ENCODE assay signal across 19 mouse cellular contexts in the genomic region with DNA sequence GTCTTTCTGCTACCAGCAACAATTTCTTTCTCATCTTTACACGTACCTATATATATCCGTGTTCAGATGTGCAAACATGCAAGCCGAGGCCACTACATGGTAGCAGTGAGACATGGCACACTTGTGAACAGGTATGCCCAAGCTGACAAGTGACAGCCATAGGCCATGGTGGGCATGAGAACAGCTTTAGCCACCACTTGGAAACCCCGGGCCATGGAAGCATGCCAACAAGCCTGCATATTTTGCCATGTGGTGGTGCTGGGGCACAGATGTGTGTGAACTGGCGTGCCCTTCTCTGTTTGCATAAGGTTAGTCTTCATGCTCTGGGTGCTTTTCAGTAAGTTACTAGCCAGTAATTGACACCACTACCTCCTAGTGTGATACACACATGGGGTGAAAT.
DNase-seq lines count a peak whose midpoint lies in the region; ATAC-seq lines count a peak whose summit lies in the region.
"Had no signal": no experiment of that assay in that cellular context is flagged by ENCODE, and none has a peak within 500 bp of the region (broad histone marks: within the 10 kb centered on the region; RNA-seq: fewer than 3 reads in every experiment).

No protein-coding gene starts in this region.

- WGBS in kidney, embryonic 14.5 days, result 92% methylated on average over 5 of the region's 5 CpGs
- WGBS in hindbrain, embryonic 11.5 days, result 91% methylated on average over 5 of the region's 5 CpGs

- no peak overlapping the region for H3K27ac ChIP-seq in kidney, embryonic 14.5 days (ENCODE audit: low read depth, low read length)
- no peak overlapping the region for H3K27ac ChIP-seq in hindbrain, embryonic 11.5 days (ENCODE audit: low read depth, low read length)
- H3K27ac ChIP-seq: embryonic facial prominence, embryonic 10.5 days; embryonic facial prominence, embryonic 12.5 days; forebrain, embryonic 13.5 days had no signal

- no peak overlapping the region for H3K4me3 ChIP-seq in kidney, embryonic 14.5 days (ENCODE audit: low read length)
- H3K4me3 ChIP-seq in hindbrain, embryonic 11.5 days (ENCODE audit: low read depth, low read length), result no peak overlapping the region
- H3K4me3 ChIP-seq: embryonic facial prominence, embryonic 10.5 days; embryonic facial prominence, embryonic 12.5 days; forebrain, embryonic 13.5 days had no signal

- H3K4me1 ChIP-seq in kidney, embryonic 14.5 days (ENCODE audit: control insufficient read depth, insufficient read depth, low read length), result no peaks in the 10 kb centered on the region
- H3K4me1 ChIP-seq in hindbrain, embryonic 11.5 days (replicated peaks; ENCODE audit: control insufficient read depth, insufficient read depth, low read length), result no peaks in the 10 kb centered on the region
- H3K4me1 ChIP-seq: embryonic facial prominence, embryonic 10.5 days; embryonic facial prominence, embryonic 12.5 days; forebrain, embryonic 13.5 days had no signal

- intact Hi-C loops in left cerebral cortex, postnatal 4 days (cut with DNase I), result no loop called here

- H3K9me3 ChIP-seq in kidney, embryonic 14.5 days (ENCODE audit: control insufficient read depth, low read length), result no peaks in the 10 kb centered on the region
- H3K9me3 ChIP-seq in hindbrain, embryonic 11.5 days (ENCODE audit: control insufficient read depth, low read length), result no peaks in the 10 kb centered on the region
- H3K9me3 ChIP-seq: embryonic facial prominence, embryonic 10.5 days; embryonic facial prominence, embryonic 12.5 days; forebrain, embryonic 13.5 days had no signal

- DNase-seq in cerebellum, postnatal 14 days, result peak; percentile 19 to 53
- peak; percentile 3 for DNase-seq in kidney, postnatal 14 days
- peak; percentile 56 for DNase-seq in left cerebral cortex, postnatal 4 days
- no peak for DNase-seq in left cerebral cortex, adult 11 months (ENCODE audit: low spot score)
- DNase-seq in hindbrain, embryonic 11.5 days (ENCODE audit: low spot score), result no peak
- DNase-seq: adrenal gland, adult 2 months; adrenal gland, postnatal 10 days; adrenal gland, postnatal 25 days; cerebellum, adult 11 months; cerebellum, adult 18-20 months; cerebellum, adult 9-10 months; cerebellum, postnatal 25 days had no signal

- H3K4me2 ChIP-seq in kidney, embryonic 14.5 days (replicated peaks; ENCODE audit: low read depth, low read length), result no peak overlapping the region
- no peak overlapping the region for H3K4me2 ChIP-seq in hindbrain, embryonic 11.5 days (replicated peaks; ENCODE audit: low read depth, low read length)
- H3K4me2 ChIP-seq: embryonic facial prominence, embryonic 12.5 days; forebrain, embryonic 13.5 days had no signal

- H3K27me3 ChIP-seq in kidney, embryonic 14.5 days (ENCODE audit: control insufficient read depth, insufficient read depth, low read length), result no peaks in the 10 kb centered on the region
- H3K27me3 ChIP-seq in hindbrain, embryonic 11.5 days (ENCODE audit: control insufficient read depth, insufficient read depth, low read length), result no peaks in the 10 kb centered on the region
- H3K27me3 ChIP-seq: embryonic facial prominence, embryonic 12.5 days; forebrain, embryonic 13.5 days had no signal

- no peaks in the 10 kb centered on the region for H3K36me3 ChIP-seq in kidney, embryonic 14.5 days (ENCODE audit: control insufficient read depth, insufficient read depth, low read length)
- H3K36me3 ChIP-seq in hindbrain, embryonic 11.5 days (ENCODE audit: control insufficient read depth, insufficient read depth, low read length), result no peaks in the 10 kb centered on the region
- H3K36me3 ChIP-seq: embryonic facial prominence, embryonic 10.5 days; embryonic facial prominence, embryonic 12.5 days had no signal

- no peak for ATAC-seq in cerebellum, adult (ENCODE audit: insufficient number of reproducible peaks, low FRiP score, low TSS enrichment)
- ATAC-seq in kidney, embryonic 14.5 days (ENCODE audit: low FRiP score, low TSS enrichment), result no peak
- ATAC-seq in monocyte, adult 5-6 weeks (replicated peaks; ENCODE audit: insufficient number of reproducible peaks, low FRiP score, low TSS enrichment, poor library complexity, severe bottlenecking), result 0 out of 2 replicates have a peak, but pooled peaks have one; percentile 27
- no peak for ATAC-seq in hindbrain, embryonic 11.5 days (ENCODE audit: low FRiP score)
- ATAC-seq: forebrain, embryonic 13.5 days; forebrain, embryonic 16.5 days had no signal

- H3K9ac ChIP-seq in kidney, embryonic 14.5 days (ENCODE audit: low read depth, low read length), result no peak overlapping the region
- H3K9ac ChIP-seq in hindbrain, embryonic 11.5 days (ENCODE audit: low read depth, low read length), result no peak overlapping the region
- H3K9ac ChIP-seq: embryonic facial prominence, embryonic 12.5 days; forebrain, embryonic 13.5 days had no signal

Comparison
In these comparisons a context has a peak if more than half of its experiments do, and no peak if none do; other contexts are left out.
1. DNase-seq: peak in cerebellum, postnatal 14 days (2 of 2), kidney, postnatal 14 days (single experiment) and left cerebral cortex, postnatal 4 days (single experiment); none in left cerebral cortex, adult 11 months (single experiment) and hindbrain, embryonic 11.5 days (single experiment).